Mouse (Mus musculus) brain, embryonic 14.5 days (tissue): ENCODE measurements around the gene St13.

Experiments used
- CTCF ChIP-seq: fragments of 200-500 bp; IDR thresholded peaks from 2 replicates; pipeline ENCODE4 v1.5.1; 2012; ENCODE audit warnings: inconsistent platforms, mild to moderate bottlenecking, moderate library complexity, borderline replicate concordance; ENCODE audit not compliant: insufficient read depth, insufficient read length; ENCODE audit errors: extremely low read depth
- POLR2A ChIP-seq: fragments of 200-500 bp; IDR thresholded peaks from 2 replicates; pipeline ENCODE4 v1.6.1; 2012; ENCODE audit warnings: mild to moderate bottlenecking, inconsistent platforms, borderline replicate concordance; ENCODE audit not compliant: poor library complexity, insufficient read depth, insufficient read length, severe bottlenecking; ENCODE audit errors: extremely low read depth

- TF ChIP-seq CTCF (no peak), POLR2A (no peak)
These were observed 29.5 kb downstream of the St13 start for GRCm38 (mm10) chr15:81370356-81370755.
